Mouse (Mus musculus): ENCODE data around the gene Lrrtm1. TPM values are rescaled to one million over a fixed set of nuclear protein-coding genes. Genes with fewer than 3 reads are reported as not detected.

Gene Lrrtm1
- polyA plus RNA-seq, 1 experiment from 2014 or later: 3.6 TPM

DNA sequence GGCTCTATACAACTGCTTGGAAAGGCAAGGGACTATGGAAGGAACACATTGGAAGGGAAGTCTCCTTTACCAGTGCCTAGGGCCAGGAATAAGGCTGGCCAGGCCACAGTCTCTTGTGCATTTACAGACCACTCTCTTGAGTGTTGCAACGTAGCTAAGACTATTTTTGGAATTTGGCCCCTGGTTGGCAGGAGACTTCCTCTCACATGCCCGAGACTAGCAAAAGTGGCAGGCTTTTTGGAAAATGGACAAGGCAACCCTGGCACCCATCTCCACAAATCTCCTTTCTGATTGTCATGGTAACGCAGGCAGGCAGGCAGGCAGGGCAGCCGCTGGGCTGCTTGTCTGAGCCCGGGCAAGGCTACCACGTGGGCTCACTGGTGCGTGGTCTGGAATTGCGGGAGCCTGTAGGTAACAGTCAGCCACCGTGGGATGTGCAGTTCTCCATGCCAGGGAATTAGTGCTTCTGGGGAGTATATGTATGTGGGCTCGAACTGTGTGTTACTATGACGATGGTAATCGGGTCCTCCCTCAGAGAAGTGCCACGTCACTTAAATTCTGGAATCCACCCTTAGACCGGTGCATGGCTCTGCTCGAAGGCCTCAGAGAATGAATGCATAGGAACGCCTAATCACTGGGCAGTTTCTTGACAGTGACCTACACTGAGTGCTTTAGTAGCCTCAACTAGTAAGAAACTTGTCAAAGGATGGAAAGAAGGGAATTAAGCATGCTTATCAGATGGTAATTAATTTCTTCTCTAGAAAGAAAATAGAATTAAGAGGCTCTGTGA is 19.4 kb upstream of the Lrrtm1 start:
- no peak overlapping the region for H3K4me3 ChIP-seq (ENCODE audit: low read length)
- WGBS: 68% methylated on average over 16 of the region's 16 CpGs
- no peaks in the 10 kb centered on the region for H3K4me1 ChIP-seq (ENCODE audit: control insufficient read depth, insufficient read depth, low read length)
- H3K4me2 ChIP-seq (ENCODE audit: low read depth, low read length): no peak overlapping the region
- no peaks in the 10 kb centered on the region for H3K27me3 ChIP-seq (replicated peaks; ENCODE audit: control insufficient read depth, insufficient read depth, low read length)
- no peak for ATAC-seq
- no peaks in the 10 kb centered on the region for H3K9me3 ChIP-seq (ENCODE audit: control insufficient read depth, low read length)
- H3K27ac ChIP-seq (ENCODE audit: low read length): no peak overlapping the region
- H3K36me3 ChIP-seq (ENCODE audit: control insufficient read depth, insufficient read depth, low read length): no peaks in the 10 kb centered on the region
- no peak overlapping the region for H3K9ac ChIP-seq (ENCODE audit: low read depth, low read length)

DNA sequence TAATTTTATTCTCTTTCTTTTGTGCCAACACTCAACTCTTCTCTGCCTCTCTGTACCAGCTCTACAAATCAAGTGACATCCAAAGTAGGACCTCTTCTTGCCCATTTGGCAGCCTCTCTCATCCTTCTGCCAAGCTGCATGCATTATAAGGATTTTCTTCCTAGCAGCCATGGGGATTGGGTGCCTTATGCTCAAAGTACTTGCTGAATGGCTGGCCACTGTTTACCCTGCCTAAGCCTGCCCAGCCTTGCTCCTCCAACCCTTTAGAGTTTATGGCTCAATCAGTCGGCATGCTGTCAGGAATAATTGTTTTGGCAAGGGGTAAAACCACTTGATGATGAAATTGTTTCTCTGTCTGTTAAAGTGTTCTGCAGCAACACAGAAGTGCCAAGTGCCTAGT is 2.1 kb upstream of the Lrrtm1 start:
- WGBS: 8% methylated on average over 1 of the region's 1 CpGs
- H3K4me3 ChIP-seq (ENCODE audit: low read length): no peak overlapping the region
- peaks cover 29% of the 10 kb centered on the region for H3K27me3 ChIP-seq (replicated peaks; ENCODE audit: control insufficient read depth, insufficient read depth, low read length)
- no peak overlapping the region for H3K27ac ChIP-seq (ENCODE audit: low read length)
- ATAC-seq: no peak
- no peak overlapping the region for H3K9ac ChIP-seq (ENCODE audit: low read depth, low read length)
- H3K36me3 ChIP-seq (ENCODE audit: control insufficient read depth, insufficient read depth, low read length): no peaks in the 10 kb centered on the region
- no peak overlapping the region for H3K4me2 ChIP-seq (ENCODE audit: low read depth, low read length)
- H3K4me1 ChIP-seq (ENCODE audit: control insufficient read depth, insufficient read depth, low read length): peaks cover 11% of the 10 kb centered on the region
- no peaks in the 10 kb centered on the region for H3K9me3 ChIP-seq (ENCODE audit: control insufficient read depth, low read length)

DNA sequence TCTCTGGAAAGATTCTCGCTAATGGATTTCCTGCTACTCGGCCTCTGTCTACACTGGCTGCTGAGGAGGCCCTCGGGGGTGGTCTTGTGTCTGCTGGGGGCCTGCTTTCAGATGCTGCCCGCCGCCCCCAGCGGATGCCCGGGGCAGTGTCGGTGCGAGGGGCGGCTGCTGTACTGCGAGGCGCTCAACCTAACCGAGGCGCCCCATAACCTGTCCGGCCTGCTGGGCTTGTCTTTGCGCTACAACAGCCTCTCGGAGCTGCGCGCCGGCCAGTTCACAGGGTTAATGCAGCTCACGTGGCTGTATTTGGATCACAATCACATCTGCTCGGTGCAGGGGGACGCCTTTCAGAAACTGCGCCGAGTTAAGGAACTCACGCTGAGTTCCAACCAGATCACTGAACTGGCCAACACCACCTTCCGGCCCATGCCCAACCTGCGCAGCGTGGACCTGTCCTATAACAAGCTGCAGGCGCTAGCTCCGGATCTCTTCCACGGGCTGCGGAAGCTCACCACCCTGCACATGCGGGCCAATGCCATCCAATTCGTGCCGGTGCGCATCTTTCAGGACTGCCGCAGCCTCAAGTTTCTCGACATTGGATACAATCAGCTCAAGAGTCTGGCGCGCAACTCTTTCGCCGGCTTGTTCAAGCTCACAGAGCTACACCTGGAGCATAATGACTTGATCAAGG is 1.2 kb downstream of the Lrrtm1 start:
- WGBS: under 1% methylated on average over 43 of the region's 43 CpGs
- no peak overlapping the region for H3K27ac ChIP-seq (ENCODE audit: low read length)
- H3K4me2 ChIP-seq (ENCODE audit: low read depth, low read length): peak overlapping the region; percentile 90
- H3K27me3 ChIP-seq (replicated peaks; ENCODE audit: control insufficient read depth, insufficient read depth, low read length): peaks cover 29% of the 10 kb centered on the region
- H3K4me1 ChIP-seq (ENCODE audit: control insufficient read depth, insufficient read depth, low read length): peaks cover 11% of the 10 kb centered on the region
- no peaks in the 10 kb centered on the region for H3K36me3 ChIP-seq (ENCODE audit: control insufficient read depth, insufficient read depth, low read length)
- no peaks in the 10 kb centered on the region for H3K9me3 ChIP-seq (ENCODE audit: control insufficient read depth, low read length)
- H3K4me3 ChIP-seq (ENCODE audit: low read length): peak overlapping the region; percentile 53
- ATAC-seq: peak; percentile 66
- peak overlapping the region; percentile 10; the same call in 1 of the 2 replicates for H3K9ac ChIP-seq (ENCODE audit: low read depth, low read length)

DNA sequence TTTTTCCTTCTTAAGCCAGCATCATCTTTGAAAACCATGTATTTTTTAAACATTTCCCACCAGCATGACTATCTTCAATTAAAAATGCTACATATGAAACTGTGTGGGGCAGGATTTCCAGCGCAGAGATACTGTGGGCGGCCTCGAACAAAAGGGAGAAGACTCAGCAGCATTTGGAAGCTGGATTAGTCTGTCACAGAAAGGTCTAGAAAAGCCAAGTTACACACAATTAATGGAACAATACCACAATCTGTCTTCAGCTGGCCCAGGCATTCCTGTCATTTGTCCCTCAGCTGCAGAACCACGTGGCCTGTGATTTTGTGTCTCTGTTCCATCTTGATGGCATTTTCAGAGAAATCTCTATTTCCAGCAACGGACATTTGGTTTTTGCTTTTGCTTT is 11.0 kb downstream of the Lrrtm1 start:
- Histone ChIP-seq H3K4me3 (ENCODE audit: low read length) (no peak overlapping the region), H3K27me3 (replicated peaks; ENCODE audit: control insufficient read depth, insufficient read depth, low read length) (no peaks in the 10 kb centered on the region), H3K9me3 (ENCODE audit: control insufficient read depth, low read length) (no peaks in the 10 kb centered on the region), H3K4me1 (ENCODE audit: control insufficient read depth, insufficient read depth, low read length) (no peaks in the 10 kb centered on the region), H3K4me2 (ENCODE audit: low read depth, low read length) (no peak overlapping the region), H3K27ac (ENCODE audit: low read length) (no peak overlapping the region), H3K9ac (ENCODE audit: low read depth, low read length) (no peak overlapping the region), H3K36me3 (ENCODE audit: control insufficient read depth, insufficient read depth, low read length) (no peaks in the 10 kb centered on the region)
- no peak for ATAC-seq
- WGBS: 80% methylated on average over 5 of the region's 5 CpGs

DNA sequence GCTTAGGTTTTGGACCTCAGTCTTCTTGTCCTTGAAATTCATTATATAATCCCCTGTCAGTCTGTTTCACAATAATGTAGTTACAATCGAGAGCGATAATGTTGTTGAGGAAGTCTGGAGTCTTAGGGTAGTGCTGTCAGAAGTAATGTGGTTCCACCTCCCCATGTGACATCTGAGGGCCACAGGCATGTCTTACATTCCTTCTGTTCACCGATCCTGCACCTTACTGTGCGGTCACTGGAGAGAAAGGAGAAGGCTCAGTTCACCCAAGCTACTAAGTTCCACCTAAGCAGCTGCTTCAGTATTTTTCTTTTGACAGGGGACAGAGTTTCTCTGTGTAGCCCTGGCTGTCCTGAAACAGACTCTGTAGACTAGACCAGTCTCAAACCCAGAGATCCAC is 13.9 kb downstream of the Lrrtm1 start:
- Histone ChIP-seq H3K27ac (ENCODE audit: low read length) (no peak overlapping the region), H3K4me1 (ENCODE audit: control insufficient read depth, insufficient read depth, low read length) (no peaks in the 10 kb centered on the region), H3K27me3 (replicated peaks; ENCODE audit: control insufficient read depth, insufficient read depth, low read length) (no peaks in the 10 kb centered on the region), H3K9me3 (ENCODE audit: control insufficient read depth, low read length) (no peaks in the 10 kb centered on the region), H3K9ac (ENCODE audit: low read depth, low read length) (no peak overlapping the region), H3K4me3 (ENCODE audit: low read length) (no peak overlapping the region), H3K4me2 (ENCODE audit: low read depth, low read length) (no peak overlapping the region), H3K36me3 (ENCODE audit: control insufficient read depth, insufficient read depth, low read length) (no peaks in the 10 kb centered on the region)
- ATAC-seq: no peak
- WGBS: 94% methylated on average over 4 of the region's 4 CpGs

DNA sequence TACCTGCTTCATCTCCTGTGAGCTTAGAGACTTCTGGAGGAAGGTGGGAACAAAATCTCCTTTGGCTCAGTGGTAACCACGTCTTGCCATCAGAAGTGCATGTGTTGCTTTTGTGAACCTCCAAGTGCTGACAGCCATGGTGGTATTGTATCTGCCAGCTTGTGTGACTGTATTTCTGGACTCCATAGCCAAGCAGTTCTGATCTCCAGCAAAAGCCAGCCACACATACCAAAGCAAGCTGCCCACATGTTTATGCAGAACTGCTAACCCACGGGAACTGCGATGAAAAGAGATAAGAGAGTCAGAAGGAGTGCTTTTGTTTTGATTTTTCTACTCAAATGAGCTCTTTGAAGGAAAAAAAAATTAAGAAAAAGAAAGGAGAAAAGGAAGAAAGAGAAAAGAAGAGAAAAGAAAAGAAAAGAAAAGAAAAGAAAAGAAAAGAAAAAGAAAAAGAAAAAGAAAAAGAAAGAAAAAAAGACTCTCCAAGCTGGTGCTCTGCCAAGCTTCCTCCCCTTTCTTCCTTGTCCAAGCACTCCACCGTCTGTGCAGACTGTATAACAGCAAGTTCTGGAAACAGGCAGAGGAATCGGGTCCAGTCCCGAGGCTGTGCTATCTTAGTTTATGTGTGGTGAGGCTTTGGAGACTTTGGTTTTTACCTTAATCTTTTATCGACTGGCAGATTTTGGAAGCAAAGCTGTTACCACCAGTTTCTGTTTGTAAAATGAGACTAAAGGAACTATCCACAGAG is 15.0 kb downstream of the Lrrtm1 start:
- Histone ChIP-seq H3K4me1 (ENCODE audit: control insufficient read depth, insufficient read depth, low read length) (no peaks in the 10 kb centered on the region), H3K27ac (ENCODE audit: low read length) (no peak overlapping the region), H3K9ac (ENCODE audit: low read depth, low read length) (no peak overlapping the region), H3K4me3 (ENCODE audit: low read length) (no peak overlapping the region), H3K9me3 (ENCODE audit: control insufficient read depth, low read length) (no peaks in the 10 kb centered on the region), H3K36me3 (ENCODE audit: control insufficient read depth, insufficient read depth, low read length) (no peaks in the 10 kb centered on the region), H3K27me3 (replicated peaks; ENCODE audit: control insufficient read depth, insufficient read depth, low read length) (no peaks in the 10 kb centered on the region), H3K4me2 (ENCODE audit: low read depth, low read length) (no peak overlapping the region)
- no peak for ATAC-seq
- 37% methylated on average over 7 of the region's 7 CpGs for WGBS

DNA sequence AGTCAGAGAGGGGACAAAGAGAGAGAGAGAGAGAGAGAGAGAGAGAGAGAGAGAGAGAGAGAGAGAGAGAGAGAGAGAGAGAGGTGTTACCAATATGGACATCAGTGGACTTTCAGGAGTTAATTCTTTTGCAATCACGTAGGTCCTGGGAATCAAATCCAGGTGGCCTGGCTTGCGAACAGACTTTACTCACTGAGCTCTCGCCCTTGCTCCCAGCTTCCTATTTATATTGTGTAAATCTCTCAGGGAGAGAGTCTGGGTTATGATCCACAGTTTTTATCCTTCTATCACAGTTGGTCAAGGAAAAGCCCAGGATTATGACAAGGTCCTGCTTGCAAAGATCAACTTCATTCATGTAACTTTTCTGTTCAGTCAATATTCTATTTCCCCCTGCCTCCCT is 22.7 kb downstream of the Lrrtm1 start:
- no peak overlapping the region for H3K4me2 ChIP-seq (ENCODE audit: low read depth, low read length)
- 44% methylated on average over 3 of the region's 3 CpGs for WGBS
- H3K4me3 ChIP-seq (ENCODE audit: low read length): no peak overlapping the region
- no peak for ATAC-seq
- no peak overlapping the region for H3K9ac ChIP-seq (ENCODE audit: low read depth, low read length)
- no peaks in the 10 kb centered on the region for H3K4me1 ChIP-seq (ENCODE audit: control insufficient read depth, insufficient read depth, low read length)
- no peaks in the 10 kb centered on the region for H3K36me3 ChIP-seq (ENCODE audit: control insufficient read depth, insufficient read depth, low read length)
- no peaks in the 10 kb centered on the region for H3K9me3 ChIP-seq (ENCODE audit: control insufficient read depth, low read length)
- no peak overlapping the region for H3K27ac ChIP-seq (ENCODE audit: low read length)
- H3K27me3 ChIP-seq (replicated peaks; ENCODE audit: control insufficient read depth, insufficient read depth, low read length): no peaks in the 10 kb centered on the region

DNA sequence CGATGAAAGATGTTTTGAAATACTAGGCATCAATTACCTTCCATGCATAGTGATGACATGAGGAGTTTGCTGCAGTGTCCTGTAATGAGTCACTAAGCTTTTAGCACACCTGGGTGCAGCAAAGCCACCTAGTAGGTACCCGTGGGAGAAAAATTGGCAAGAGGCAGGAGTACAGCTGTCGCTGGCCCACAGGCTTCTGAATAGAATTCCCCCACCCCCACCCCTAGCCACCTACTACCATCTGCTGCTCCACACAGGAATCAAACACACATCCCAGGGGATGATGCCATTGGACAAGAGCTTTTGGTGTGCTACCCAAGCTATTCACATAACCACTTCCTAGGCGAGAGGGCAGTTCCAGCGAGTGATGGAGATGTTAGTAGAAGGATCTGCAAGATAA is 36.3 kb downstream of the Lrrtm1 start:
- no peaks in the 10 kb centered on the region for H3K9me3 ChIP-seq (ENCODE audit: control insufficient read depth, low read length)
- no peak overlapping the region for H3K4me2 ChIP-seq (ENCODE audit: low read depth, low read length)
- H3K4me3 ChIP-seq (ENCODE audit: low read length): no peak overlapping the region
- WGBS: 83% methylated on average over 5 of the region's 5 CpGs
- no peaks in the 10 kb centered on the region for H3K36me3 ChIP-seq (ENCODE audit: control insufficient read depth, insufficient read depth, low read length)
- H3K27ac ChIP-seq (ENCODE audit: low read length): no peak overlapping the region
- H3K27me3 ChIP-seq (replicated peaks; ENCODE audit: control insufficient read depth, insufficient read depth, low read length): no peaks in the 10 kb centered on the region
- ATAC-seq: no peak
- no peak overlapping the region for H3K9ac ChIP-seq (ENCODE audit: low read depth, low read length)
- H3K4me1 ChIP-seq (ENCODE audit: control insufficient read depth, insufficient read depth, low read length): no peaks in the 10 kb centered on the region

DNA sequence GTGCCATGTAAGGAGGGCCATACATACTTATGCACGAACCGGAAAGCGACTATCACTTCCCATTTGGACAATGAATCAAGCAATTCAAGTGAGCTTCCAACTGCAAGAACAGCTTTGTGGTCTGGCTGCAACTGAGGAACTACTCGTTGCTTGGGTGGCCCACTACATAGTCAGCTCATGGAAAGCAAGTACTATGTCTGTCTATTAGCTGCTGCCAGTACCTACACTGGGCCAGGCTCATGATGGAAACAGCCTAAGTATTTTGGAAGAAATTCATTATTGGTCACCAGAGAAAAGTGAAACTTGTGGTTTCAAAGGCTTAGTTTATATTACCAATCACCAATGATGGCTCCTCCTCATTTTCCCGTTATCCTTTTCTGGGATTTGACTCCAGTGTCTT is 43.8 kb downstream of the Lrrtm1 start:
- no peaks in the 10 kb centered on the region for H3K9me3 ChIP-seq (ENCODE audit: control insufficient read depth, low read length)
- no peak overlapping the region for H3K27ac ChIP-seq (ENCODE audit: low read length)
- no peak overlapping the region for H3K4me2 ChIP-seq (ENCODE audit: low read depth, low read length)
- no peaks in the 10 kb centered on the region for H3K36me3 ChIP-seq (ENCODE audit: control insufficient read depth, insufficient read depth, low read length)
- H3K27me3 ChIP-seq (replicated peaks; ENCODE audit: control insufficient read depth, insufficient read depth, low read length): no peaks in the 10 kb centered on the region
- H3K4me1 ChIP-seq (ENCODE audit: control insufficient read depth, insufficient read depth, low read length): no peaks in the 10 kb centered on the region
- WGBS: 84% methylated on average over 5 of the region's 5 CpGs
- no peak overlapping the region for H3K4me3 ChIP-seq (ENCODE audit: low read length)
- H3K9ac ChIP-seq (ENCODE audit: low read depth, low read length): no peak overlapping the region
- ATAC-seq: no peak

All from intestine, embryonic 16.5 days (tissue).